Mouse (Mus musculus) MEL (cell line): ENCODE data around the gene Olfr1262.

Experiments used
- CTCF ChIP-seq, 3 experiments: IDR thresholded peaks in 2 of 3; conservative IDR thresholded peaks in 1 of 3; 2 replicates each; pipeline ENCODE4 v1.5.1; 2011 to 2012; ENCODE audit warnings: low read length in 3 of 3, low read depth in 2 of 3, mild to moderate bottlenecking in 2 of 3, improper control_type of control experiment in 1 of 3, inconsistent platforms in 1 of 3, mixed read lengths in 1 of 3, moderate library complexity in 1 of 3; ENCODE audit not compliant: control insufficient read depth in 1 of 3, insufficient read depth in 1 of 3, poor library complexity in 1 of 3, severe bottlenecking in 1 of 3
- ETS1 ChIP-seq: IDR thresholded peaks from 2 replicates; pipeline ENCODE4 v1.6.1; 2012; ENCODE audit warnings: low read depth, mild to moderate bottlenecking, inconsistent platforms, low read length, improper control_type of control experiment, moderate library complexity
- RCOR1 ChIP-seq: IDR thresholded peaks from 2 replicates; pipeline ENCODE4 v1.6.1; 2012; ENCODE audit warnings: low read depth, mild to moderate bottlenecking, inconsistent platforms, low read length, improper control_type of control experiment
- TAL1 ChIP-seq: IDR thresholded peaks from 2 replicates; pipeline ENCODE4 v1.6.1; 2012; ENCODE audit warnings: mild to moderate bottlenecking, inconsistent platforms, low read length, moderate library complexity, mixed read lengths

DNA sequence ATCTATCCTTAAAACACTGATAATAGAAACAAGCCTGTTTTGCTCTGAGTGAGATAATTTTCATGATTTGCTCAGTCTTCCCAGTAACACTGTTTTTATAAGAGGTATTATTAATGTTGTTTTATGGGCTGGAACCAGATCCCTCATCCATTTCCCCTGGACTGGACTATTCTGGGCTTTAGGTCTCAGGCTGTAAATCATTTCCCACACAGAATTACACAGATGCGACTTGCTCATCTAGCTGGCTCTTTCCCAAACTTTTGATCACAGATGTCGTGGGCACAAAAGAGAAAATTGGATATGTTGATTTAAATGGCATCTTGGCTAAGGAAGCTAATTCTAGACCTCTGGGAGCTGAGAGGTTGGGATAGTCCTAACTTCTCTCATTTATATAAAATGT is 25.8 kb upstream of the Olfr1262 start, which contains the start of gene Olfr1260:
- TF ChIP-seq CTCF (IDR thresholded peaks at IDR 0.05 in 2 of 3, conservative IDR thresholded peaks at IDR 0.05 in 1 of 3; ENCODE audit: control insufficient read depth in 1 of 3, insufficient read depth in 1 of 3, low read depth in 2 of 3, low read length in 3 of 3, poor library complexity in 1 of 3, severe bottlenecking in 1 of 3) (no peak), TAL1 (no peak), RCOR1 (no peak), ETS1 (no peak)
